8 mouse cellular contexts compared by ENCODE assay signal in the genomic region with DNA sequence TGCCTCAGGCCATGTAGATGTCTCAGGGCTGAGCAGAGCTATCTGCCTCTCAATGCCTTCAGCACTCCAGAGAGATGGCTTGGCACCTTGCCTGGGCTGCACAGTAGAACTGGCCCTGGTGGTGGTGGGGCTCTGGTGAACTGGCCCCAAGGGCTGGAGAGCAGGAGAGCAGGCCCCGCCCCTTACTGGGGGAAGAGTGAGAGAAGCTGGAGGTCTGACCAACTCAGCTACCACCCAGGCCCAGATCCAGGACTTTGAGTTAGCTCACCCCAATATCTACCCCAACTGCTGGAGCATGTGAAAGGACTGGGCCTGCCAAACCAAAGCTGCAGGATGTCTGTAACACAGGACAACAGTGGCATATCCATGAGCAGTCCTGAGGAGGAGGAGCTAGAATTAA. TPM values are rescaled to one million over a fixed set of nuclear protein-coding genes. Genes with fewer than 3 reads are reported as not detected.
DNase-seq lines count a peak whose midpoint lies in the region; ATAC-seq lines count a peak whose summit lies in the region.

No protein-coding gene starts in this region.

- H3K4me3 ChIP-seq in hindbrain, embryonic 15.5 days, result no peak overlapping the region

- H3K4me1 ChIP-seq in hindbrain, embryonic 15.5 days (replicated peaks), result peaks cover 7% of the 10 kb centered on the region; the same call in 1 of the 2 replicates

- no peak overlapping the region for H3K4me2 ChIP-seq in hindbrain, embryonic 15.5 days

- H3K27me3 ChIP-seq in hindbrain, embryonic 15.5 days, result 0 out of 2 replicates have a peak, but pooled peaks cover 3% of the 10 kb centered on the region

- H3K36me3 ChIP-seq in hindbrain, embryonic 15.5 days, result no peaks in the 10 kb centered on the region

- H3K9me3 ChIP-seq in hindbrain, embryonic 15.5 days, result no peaks in the 10 kb centered on the region

- no peak overlapping the region for H3K9ac ChIP-seq in hindbrain, embryonic 15.5 days

- DNase-seq in cerebellum, postnatal 10 days, result peak; percentile 66 to 75
- DNase-seq in cerebellum, adult 9-11 months, result no peak
- peak; percentile 44 for DNase-seq in ovary, postnatal 14 days (ENCODE audit: low spot score)
- DNase-seq in ovary, postnatal 10 days (ENCODE audit: low spot score), result no peak
- peak; percentile 68 for DNase-seq in gastrocnemius, postnatal 10 days
- DNase-seq in skeletal muscle tissue, adult 2 months (ENCODE audit: low read depth, low spot score), result peak; percentile 55
- DNase-seq in embryo, embryonic 11 days, result no peak

- WGBS in hindbrain, embryonic 15.5 days, result 94% methylated on average over 1 of the region's 1 CpGs

- ATAC-seq in hindbrain, embryonic 15.5 days (ENCODE audit: low FRiP score, low read depth), result peak; percentile 55

- peak overlapping the region; percentile 70 for H3K27ac ChIP-seq in hindbrain, embryonic 15.5 days (replicated peaks)

RNA-seq across cellular contexts. Expression of a gene that starts 33.7 kb away (rescaled TPM):
- total RNA-seq in gastrocnemius, postnatal 10 days (2021), result 100 to 1,000 TPM; 207 to 241 TPM
- 62.3 and 69.9 TPM in 2 replicates for polyA plus RNA-seq in hindbrain, embryonic 15.5 days (2015; fragmentation: Nextera tagmentation; extraction: Ambion mirVana)

Comparison
In these comparisons a context has a peak if more than half of its experiments do, and no peak if none do; other contexts are left out.
1. DNase-seq: peak in cerebellum, postnatal 10 days (2 of 2), ovary, postnatal 14 days (single experiment), gastrocnemius, postnatal 10 days (single experiment) and skeletal muscle tissue, adult 2 months (single experiment); none in cerebellum, adult 9-11 months (single experiment), ovary, postnatal 10 days (single experiment) and embryo, embryonic 11 days (single experiment).